Mouse (Mus musculus) C2C12 (cell line): ENCODE results near the gene Hibadh.

ENCODE experiments used
- CTCF ChIP-seq: IDR thresholded peaks from one replicate; pipeline ENCODE4 v1.5.1; 2011; ENCODE audit not compliant: control insufficient read depth, insufficient read depth, insufficient read length
- MAX ChIP-seq: IDR thresholded peaks from one replicate; pipeline ENCODE4 v1.6.1; 2011; ENCODE audit warnings: mild to moderate bottlenecking, control low read depth
- MYOG ChIP-seq: IDR thresholded peaks from one replicate; pipeline ENCODE4 v1.6.1; 2011; ENCODE audit not compliant: control insufficient read depth, insufficient read length; ENCODE audit errors: extremely low read depth
- USF1 ChIP-seq: IDR thresholded peaks from one replicate; pipeline ENCODE4 v1.6.1; 2011; ENCODE audit warnings: low read depth, mild to moderate bottlenecking, control low read depth, moderate library complexity

- no peak for TF ChIP-seq MYOG
- no peak for TF ChIP-seq MAX
- TF ChIP-seq CTCF = no peak
- TF ChIP-seq USF1 = no peak
Observed at GRCm38 (mm10) chr6:52609626-52610352, 30.4 kb downstream of the Hibadh start.
